Mouse (Mus musculus) limb, embryonic 13.5 days (tissue): ENCODE measurements around the gene Hspa12b. TPM values are rescaled to one million over a fixed set of nuclear protein-coding genes. Genes with fewer than 3 reads are reported as not detected.

ENCODE experiments used
- ATAC-seq: fragments of 200-750 bp; cut with Nextera tagmentation; 2 replicates; pipeline ENCODE4 v1.8.0; 2017; ENCODE audit warnings: low read depth, moderate number of reproducible peaks, moderate TSS enrichment; ENCODE audit not compliant: low FRiP score
- H3K27ac ChIP-seq: fragments of 300-500 bp; sonication (generic); 2 replicates; pipeline ENCODE4 v1.5.1; 2015; ENCODE audit warnings: inconsistent platforms, mild to moderate bottlenecking, moderate library complexity
- H3K27me3 ChIP-seq: fragments of 300-500 bp; sonication (generic); 2 replicates; pipeline ENCODE4 v1.6.1; 2015; ENCODE audit warnings: mild to moderate bottlenecking, inconsistent platforms
- H3K36me3 ChIP-seq: fragments of 300-500 bp; sonication (generic); 2 replicates; pipeline ENCODE4 v1.6.1; 2015; ENCODE audit warnings: inconsistent platforms, mild to moderate bottlenecking, moderate library complexity
- H3K4me1 ChIP-seq: fragments of 300-500 bp; sonication (generic); 2 replicates; pipeline ENCODE4 v1.6.1; 2015; ENCODE audit warnings: inconsistent platforms
- H3K4me2 ChIP-seq: fragments of 300-500 bp; sonication (generic); replicated peaks from 2 replicates; pipeline ENCODE4 v1.6.1; 2015; ENCODE audit warnings: inconsistent platforms, mild to moderate bottlenecking, moderate library complexity
- H3K4me3 ChIP-seq: fragments of 300-500 bp; sonication (generic); 2 replicates; pipeline ENCODE4 v1.5.1; 2015; ENCODE audit warnings: moderate library complexity, mild to moderate bottlenecking, inconsistent platforms
- H3K9ac ChIP-seq: fragments of 300-500 bp; sonication (generic); 2 replicates; pipeline ENCODE4 v1.6.1; 2015; ENCODE audit warnings: mild to moderate bottlenecking, inconsistent platforms
- H3K9me3 ChIP-seq: fragments of 300-500 bp; sonication (generic); 2 replicates; pipeline ENCODE4 v1.6.1; 2016; ENCODE audit warnings: inconsistent platforms
- WGBS: fragments of 180-500 bp; shearing (Covaris S2); methylation state at CpG from one replicate; pipeline ENCODE4 v1.1.7; 2015; 5-methylcytosine and 5-hydroxymethylcytosine counted together
- polyA plus RNA-seq: library from polyadenylated mRNA; unstranded; fragments of >200 nt; fragmentation: Nextera tagmentation; extraction: Ambion mirVana; gene quantifications from 2 replicates; pipeline ENCODE4 v1.2.1, GENCODE M21; 2015

Hspa12b gene
- polyA plus RNA-seq, 1 experiment from 2014 or later = 22.0 TPM

GRCm38 (mm10) chr2:131190344-131191004, 63.4 kb downstream of the Hspa12b start:
- Histone ChIP-seq H3K27ac (no peak overlapping the region; the same call in 1 of the 2 replicates), H3K4me3 (no peak overlapping the region), H3K9me3 (no peaks in the 10 kb centered on the region), H3K27me3 (no peaks in the 10 kb centered on the region), H3K36me3 (peaks cover 53% of the 10 kb centered on the region), H3K4me1 (peaks cover 43% of the 10 kb centered on the region), H3K9ac (0 out of 2 replicates have a peak overlapping the region, but pooled peaks have one; percentile 5), H3K4me2 (no peak overlapping the region)
- WGBS = 34% methylated on average over 10 of the region's 10 CpGs
- peak; percentile 13; the same call in 1 of the 2 replicates for ATAC-seq

- peaks cover 58% of the 10 kb centered on the region for H3K36me3 ChIP-seq
- no peak overlapping the region for H3K27ac ChIP-seq
- no peak overlapping the region for H3K9ac ChIP-seq
- no peak overlapping the region for H3K4me2 ChIP-seq
- H3K9me3 ChIP-seq = no peaks in the 10 kb centered on the region
- H3K4me1 ChIP-seq = peaks cover 38% of the 10 kb centered on the region
- no peak for ATAC-seq
- no peak overlapping the region for H3K4me3 ChIP-seq
- 80% methylated on average over 7 of the region's 7 CpGs for WGBS
- H3K27me3 ChIP-seq = no peaks in the 10 kb centered on the region
Observed at GRCm38 (mm10) chr2:131191005-131191390, 63.9 kb downstream of the Hspa12b start.

Other genes starting within 250 kb of the Hspa12b start
- gene 4930402H24Rik, start 220.9 kb upstream of the Hspa12b start, polyA plus RNA-seq = 38.6 and 43.1 TPM in 2 replicates
- gene Atrn, start 220.8 kb upstream of the Hspa12b start, polyA plus RNA-seq = 8.5 and 9.1 TPM in 2 replicates
- gene Gfra4, start 84.2 kb upstream of the Hspa12b start, polyA plus RNA-seq = 27.4 and 29.2 TPM in 2 replicates
- 26.5 and 28.5 TPM in 2 replicates for gene Adam33, start 63.5 kb upstream of the Hspa12b start, polyA plus RNA-seq
- 0.17 and 0.19 TPM in 2 replicates for gene Siglec1, start 40.5 kb upstream of the Hspa12b start, polyA plus RNA-seq
- not detected in 2 replicates for gene Gm11037, start 6.2 kb downstream of the Hspa12b start, polyA plus RNA-seq
- gene 1700037H04Rik, start 32.8 kb downstream of the Hspa12b start, polyA plus RNA-seq = 55.2 and 56.0 TPM in 2 replicates
- gene Cenpb, start 52.8 kb downstream of the Hspa12b start, polyA plus RNA-seq = 11.2 and 11.6 TPM in 2 replicates
- gene Cdc25b, start 59.7 kb downstream of the Hspa12b start, polyA plus RNA-seq = 57.6 and 60.3 TPM in 2 replicates
- 4.7 and 5.5 TPM in 2 replicates for gene Spef1, start 60.0 kb downstream of the Hspa12b start, polyA plus RNA-seq
- gene Ap5s1, start 79.8 kb downstream of the Hspa12b start, polyA plus RNA-seq = 28.0 and 31.3 TPM in 2 replicates
- gene Mavs, start 106.8 kb downstream of the Hspa12b start, polyA plus RNA-seq = 16.6 and 16.7 TPM in 2 replicates
- gene Pank2, start 135.2 kb downstream of the Hspa12b start, polyA plus RNA-seq = 39.0 and 39.3 TPM in 2 replicates
- gene Rnf24, start 225.6 kb downstream of the Hspa12b start, polyA plus RNA-seq = 10.2 and 10.5 TPM in 2 replicates